Mouse (Mus musculus) liver, adult 2 months (tissue): ENCODE data around the gene Trank1. TPM values are rescaled to one million over a fixed set of nuclear protein-coding genes. Genes with fewer than 3 reads are reported as not detected.

Experiments
- DNase-seq: peaks from one replicate; pipeline ENCODE4 v3.0.0-alpha.2; 2011; ENCODE audit warnings: low read depth, low spot score; ENCODE audit errors: extremely low read depth
- H3K27ac ChIP-seq: fragments of 200-500 bp; replicated peaks from 2 replicates; pipeline ENCODE4 v1.5.1; 2012; ENCODE audit warnings: low read depth, mild to moderate bottlenecking, control low read depth, inconsistent platforms, low read length; ENCODE audit not compliant: insufficient read depth
- H3K27me3 ChIP-seq: fragments of 200-500 bp; 2 replicates; pipeline ENCODE4 v1.6.1; 2012; ENCODE audit warnings: mild to moderate bottlenecking, moderate library complexity, low read length, inconsistent platforms; ENCODE audit not compliant: control insufficient read depth, insufficient read depth
- H3K36me3 ChIP-seq: fragments of 200-500 bp; 2 replicates; pipeline ENCODE4 v1.6.1; 2012; ENCODE audit warnings: low read length, inconsistent platforms; ENCODE audit not compliant: control insufficient read depth, insufficient read depth
- H3K4me1 ChIP-seq: fragments of 200-500 bp; 2 replicates; pipeline ENCODE4 v1.6.1; 2011; ENCODE audit warnings: low read length; ENCODE audit not compliant: control insufficient read depth, insufficient read depth
- H3K4me3 ChIP-seq: fragments of 200-500 bp; 2 replicates; pipeline ENCODE4 v1.5.1; 2011; ENCODE audit warnings: low read depth, mild to moderate bottlenecking, control low read depth, low read length, moderate library complexity; ENCODE audit not compliant: insufficient read depth
- H3K79me2 ChIP-seq: fragments of 200-500 bp; 2 replicates; pipeline ENCODE4 v1.6.1; 2012; ENCODE audit warnings: inconsistent platforms, mild to moderate bottlenecking, low read length, moderate library complexity; ENCODE audit not compliant: control insufficient read depth, insufficient read depth
- H3K9ac ChIP-seq: fragments of 200-500 bp; 2 replicates; pipeline ENCODE4 v1.6.1; 2012; ENCODE audit warnings: low read depth, mild to moderate bottlenecking, control low read depth, inconsistent platforms, low read length
- CTCF ChIP-seq: fragments of 200-500 bp; IDR thresholded peaks from 2 replicates; pipeline ENCODE4 v1.5.1; 2011; ENCODE audit warnings: low read depth, low read length, control low read depth
- POLR2A ChIP-seq: fragments of 200-500 bp; IDR thresholded peaks from 2 replicates; pipeline ENCODE4 v1.6.1; 2011; ENCODE audit warnings: low read length, control low read depth; ENCODE audit not compliant: insufficient read depth; ENCODE audit errors: extremely low read depth
- WGBS: fragments of 180-500 bp; shearing (Covaris S2); methylation state at CpG from one replicate; pipeline ENCODE4 v1.1.7; 2018; 5-methylcytosine and 5-hydroxymethylcytosine counted together
- polyA plus RNA-seq: library from polyadenylated mRNA; depleted of rRNA; stranded (reverse); fragments of >200 nt; gene quantifications from 2 replicates; pipeline ENCODE4 v1.2.3, GENCODE M21; 2012
- total RNA-seq: library from RNA; depleted of rRNA; stranded (reverse); fragments of >200 nt; gene quantifications from 2 replicates; pipeline ENCODE4 v1.2.3, GENCODE M21; 2014

The Trank1 gene
- total and polyA plus RNA-seq, 2 experiments, result under 0.01 TPM; not detected in 1

- peaks cover 4% of the 10 kb centered on the region; the same call in 1 of the 2 replicates for H3K36me3 ChIP-seq
- WGBS, result 2% methylated on average over 19 of the region's 19 CpGs
- H3K79me2 ChIP-seq, result peaks cover 7% of the 10 kb centered on the region; the same call in 1 of the 2 replicates
- no peaks in the 10 kb centered on the region for H3K27me3 ChIP-seq
- H3K9ac ChIP-seq, result peak overlapping the region; percentile 91
- peak overlapping the region; percentile 88 for H3K27ac ChIP-seq
- H3K4me3 ChIP-seq, result peak overlapping the region; percentile 75
- peak; percentile 65 for DNase-seq
- TF ChIP-seq CTCF (no peak), POLR2A (no peak)
- peaks cover 12% of the 10 kb centered on the region for H3K4me1 ChIP-seq
Measured at GRCm38 (mm10) chr9:111272356-111272755, 39.2 kb upstream of the Trank1 start.

- no peak overlapping the region for H3K27ac ChIP-seq
- WGBS, result 24% methylated on average over 15 of the region's 15 CpGs
- peak overlapping the region; percentile 91 for H3K9ac ChIP-seq
- H3K4me1 ChIP-seq, result peaks cover 12% of the 10 kb centered on the region
- TF ChIP-seq POLR2A (no peak), CTCF (no peak)
- H3K4me3 ChIP-seq, result peak overlapping the region; percentile 75
- H3K79me2 ChIP-seq, result peaks cover 7% of the 10 kb centered on the region; the same call in 1 of the 2 replicates
- H3K27me3 ChIP-seq, result no peaks in the 10 kb centered on the region
- peaks cover 9% of the 10 kb centered on the region for H3K36me3 ChIP-seq
- DNase-seq, result peak; percentile 61
Measured at GRCm38 (mm10) chr9:111272996-111273785, 38.3 kb upstream of the Trank1 start.

- TF ChIP-seq CTCF (no peak), POLR2A (no peak)
- peaks cover 12% of the 10 kb centered on the region for H3K4me1 ChIP-seq
- peaks cover 7% of the 10 kb centered on the region; the same call in 1 of the 2 replicates for H3K79me2 ChIP-seq
Measured at GRCm38 (mm10) chr9:111273958-111274357, 37.6 kb upstream of the Trank1 start.

GRCm38 (mm10) chr9:111275156-111275555 is 36.4 kb upstream of the Trank1 start:
- H3K27me3 ChIP-seq, result no peaks in the 10 kb centered on the region
- no peak for DNase-seq
- H3K4me3 ChIP-seq, result no peak overlapping the region
- H3K27ac ChIP-seq, result no peak overlapping the region
- TF ChIP-seq CTCF (no peak), POLR2A (no peak)
- H3K4me1 ChIP-seq, result peaks cover 12% of the 10 kb centered on the region
- peaks cover 19% of the 10 kb centered on the region for H3K36me3 ChIP-seq
- WGBS, result 44% methylated on average over 1 of the region's 1 CpGs
- peaks cover 7% of the 10 kb centered on the region; the same call in 1 of the 2 replicates for H3K79me2 ChIP-seq
- H3K9ac ChIP-seq, result no peak overlapping the region

More at GRCm38 (mm10) chr9:111273958-111274357, 37.6 kb upstream of the Trank1 start:
- Histone ChIP-seq H3K36me3 (peaks cover 15% of the 10 kb centered on the region), H3K27ac (no peak overlapping the region), H3K9ac (no peak overlapping the region), H3K4me3 (no peak overlapping the region), H3K27me3 (no peaks in the 10 kb centered on the region)
- DNase-seq, result no peak
- 30% methylated on average over 1 of the region's 1 CpGs for WGBS

- 84% methylated on average over 3 of the region's 3 CpGs for WGBS
- no peak overlapping the region for H3K4me3 ChIP-seq
- peaks cover 1% of the 10 kb centered on the region; the same call in 1 of the 2 replicates for H3K4me1 ChIP-seq
- H3K27me3 ChIP-seq, result no peaks in the 10 kb centered on the region
- H3K27ac ChIP-seq, result no peak overlapping the region
- H3K9ac ChIP-seq, result no peak overlapping the region
- H3K36me3 ChIP-seq, result no peaks in the 10 kb centered on the region
- H3K79me2 ChIP-seq, result no peaks in the 10 kb centered on the region
- no peak for DNase-seq
- TF ChIP-seq POLR2A, result no peak
- TF ChIP-seq CTCF, result no peak
Measured at GRCm38 (mm10) chr9:111285061-111285460, 26.5 kb upstream of the Trank1 start.

- TF ChIP-seq POLR2A, result no peak
- TF ChIP-seq CTCF, result no peak
- Histone ChIP-seq H3K79me2 (no peaks in the 10 kb centered on the region), H3K4me3 (no peak overlapping the region), H3K36me3 (no peaks in the 10 kb centered on the region), H3K27ac (no peak overlapping the region), H3K4me1 (peaks cover 1% of the 10 kb centered on the region; the same call in 1 of the 2 replicates), H3K9ac (no peak overlapping the region), H3K27me3 (no peaks in the 10 kb centered on the region)
- DNase-seq, result no peak
- 53% methylated on average over 5 of the region's 5 CpGs for WGBS
Measured at GRCm38 (mm10) chr9:111285676-111286075, 25.9 kb upstream of the Trank1 start.
